Mouse (Mus musculus) cerebral cortex, adult 2 months (tissue): ENCODE data around the gene Podxl.

ENCODE experiments used
- WGBS: fragments of 180-500 bp; shearing (Covaris S2); methylation state at CpG from one replicate; pipeline ENCODE4 v1.1.7; 2018; 5-methylcytosine and 5-hydroxymethylcytosine counted together

The Podxl gene

GRCm38 (mm10) chr6:31563235-31564181 lies at the start of gene Podxl:
Gene Podxl (minus strand): TSS chr6:31563981.
- WGBS = 2% methylated on average over 86 of the region's 91 CpGs

GRCm38 (mm10) chr6:31612560-31613270 lies 48.9 kb upstream of the Podxl start:
- 89% methylated on average over 17 of the region's 17 CpGs for WGBS

GRCm38 (mm10) chr6:31606429-31606828 lies 42.6 kb upstream of the Podxl start:
- WGBS = 76% methylated on average over 4 of the region's 4 CpGs

GRCm38 (mm10) chr6:31604629-31605265 lies 41.0 kb upstream of the Podxl start:
- WGBS = 73% methylated on average over 7 of the region's 7 CpGs

DNA sequence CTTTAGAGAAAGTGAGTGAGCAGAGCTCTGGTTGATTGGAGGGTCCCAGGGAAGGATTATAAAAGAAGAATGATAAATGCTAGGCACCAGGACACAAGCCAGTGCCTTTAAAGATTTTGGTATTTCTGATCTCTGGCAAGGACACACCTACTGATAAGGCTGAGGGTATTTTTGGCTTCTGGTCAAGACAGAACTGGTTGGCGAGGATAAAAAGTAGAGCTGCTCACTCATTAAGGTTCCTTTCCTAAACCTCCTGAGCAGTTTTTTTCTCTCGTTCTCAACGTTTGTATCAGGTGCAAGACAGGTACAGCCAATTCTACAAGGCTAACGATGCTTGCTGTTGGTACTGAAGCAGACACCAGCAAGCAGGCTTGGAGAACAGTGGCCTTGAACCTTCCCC lies 38.7 kb upstream of the Podxl start:
- WGBS = 74% methylated on average over 4 of the region's 4 CpGs

- WGBS = 25% methylated on average over 3 of the region's 3 CpGs
Measured at GRCm38 (mm10) chr6:31601131-31601530, 37.4 kb upstream of the Podxl start.

DNA sequence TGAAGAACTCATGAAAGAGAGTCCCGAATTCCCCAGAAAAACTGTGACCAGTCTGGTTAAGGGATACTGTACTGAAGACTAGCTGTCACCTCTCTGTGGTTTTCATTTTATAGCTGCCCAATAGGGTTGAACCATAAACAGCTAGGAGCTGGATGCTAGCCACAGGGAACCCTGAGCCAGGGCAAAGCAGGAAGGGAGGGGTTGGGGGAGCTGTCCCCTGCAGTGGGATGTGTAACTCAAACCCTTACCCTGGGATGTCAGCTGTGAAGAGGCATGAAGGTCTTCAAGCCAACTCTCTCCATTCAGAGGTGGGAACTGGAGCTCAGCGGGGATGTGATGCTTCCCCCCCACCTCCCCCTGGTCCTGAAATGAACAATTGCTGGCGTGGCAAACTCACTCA lies 36.1 kb upstream of the Podxl start:
- 62% methylated on average over 3 of the region's 3 CpGs for WGBS

GRCm38 (mm10) chr6:31598349-31598911 lies 34.6 kb upstream of the Podxl start:
- 64% methylated on average over 6 of the region's 6 CpGs for WGBS

GRCm38 (mm10) chr6:31597136-31597460 lies 33.3 kb upstream of the Podxl start:
- WGBS = 29% methylated on average over 4 of the region's 4 CpGs

DNA sequence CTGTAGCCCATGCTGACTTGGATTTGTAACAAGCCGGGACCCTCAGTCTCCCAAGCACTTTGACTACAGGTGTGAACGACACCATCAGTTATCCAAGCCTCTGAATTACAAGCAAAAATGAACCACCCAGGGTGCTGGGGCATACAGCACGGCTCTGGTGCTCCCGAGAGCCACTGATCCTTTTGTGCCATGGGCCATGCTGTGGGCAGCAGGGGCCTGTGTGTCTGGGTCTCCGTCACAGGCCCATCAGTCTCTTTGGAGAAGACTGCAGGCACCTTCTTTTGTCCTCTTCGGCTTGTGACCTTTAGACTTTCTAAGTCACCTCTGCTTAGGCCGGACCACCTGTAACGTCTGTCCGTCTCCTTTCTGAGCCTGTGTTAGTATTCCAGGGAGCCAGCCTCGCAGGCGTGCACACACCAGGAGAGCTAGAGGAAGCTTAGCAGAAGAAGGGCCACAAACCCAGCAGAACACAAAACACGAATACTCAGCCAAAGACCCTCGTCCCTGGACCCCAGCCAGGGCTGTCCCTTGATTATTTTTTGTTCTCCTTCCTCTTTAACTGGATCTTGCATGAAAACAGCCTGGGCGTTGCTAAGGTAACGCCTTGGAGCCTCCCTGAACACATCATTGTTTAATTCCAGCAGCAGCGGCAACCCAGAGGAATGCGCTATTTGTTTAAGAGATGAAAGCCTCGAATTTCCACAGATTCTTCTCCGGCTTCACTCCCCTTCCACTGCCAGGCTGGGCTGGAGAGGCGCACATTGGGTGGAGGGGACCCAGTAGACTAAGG lies 32.8 kb upstream of the Podxl start:
- 25% methylated on average over 20 of the region's 20 CpGs for WGBS

DNA sequence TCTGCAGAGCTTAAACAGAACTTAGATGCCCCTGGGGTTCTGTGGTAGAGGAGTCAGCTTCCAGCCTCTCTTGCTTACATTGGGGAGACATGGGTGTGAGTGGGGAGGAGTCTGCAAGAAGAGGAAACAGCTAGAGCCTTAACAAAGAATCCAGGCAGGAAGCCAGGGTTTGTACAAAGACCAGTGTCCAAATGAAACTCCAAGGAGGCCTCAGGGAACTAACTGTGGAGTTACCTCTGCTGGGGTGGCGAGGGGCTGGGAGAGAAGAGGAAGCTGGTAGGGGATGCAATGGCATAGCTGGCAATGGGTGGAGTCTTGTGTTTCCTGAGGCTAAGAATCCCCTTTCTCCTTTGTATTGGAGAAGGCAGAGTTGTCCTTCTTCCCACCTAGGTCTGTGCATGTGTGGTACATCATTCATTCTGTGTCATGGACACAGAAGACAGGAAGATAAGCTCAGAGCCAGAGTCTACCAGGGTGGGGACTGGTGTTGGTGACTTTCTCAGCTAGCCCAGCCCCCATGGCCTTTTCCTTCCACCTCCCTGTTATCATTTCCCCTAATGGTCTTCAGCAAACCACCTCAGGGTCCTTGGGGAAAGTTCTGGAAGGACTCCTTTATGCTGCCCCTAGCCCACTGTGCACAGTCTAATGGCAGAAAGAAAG lies 28.9 kb upstream of the Podxl start:
- WGBS = 57% methylated on average over 1 of the region's 1 CpGs

DNA sequence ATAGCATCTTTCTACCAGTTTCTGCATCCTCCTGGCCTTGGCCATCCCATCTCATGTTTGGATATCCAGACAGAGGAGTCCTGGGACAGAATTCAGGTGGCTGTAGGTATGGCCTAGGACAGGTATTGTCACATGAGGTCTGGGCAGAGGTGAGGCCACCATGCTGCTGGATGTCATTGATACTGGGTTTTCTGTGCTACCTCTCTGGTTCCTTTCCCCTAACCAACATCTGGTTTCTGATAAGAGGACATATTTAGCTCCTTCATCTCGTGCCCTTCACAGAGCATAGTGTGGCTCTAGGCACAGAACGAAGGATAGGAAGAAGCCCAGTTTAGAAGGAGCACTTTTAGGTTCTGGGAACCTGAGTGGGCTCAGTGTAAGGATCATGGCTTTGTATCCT lies 28.3 kb upstream of the Podxl start:
- 64% methylated on average over 2 of the region's 2 CpGs for WGBS

DNA sequence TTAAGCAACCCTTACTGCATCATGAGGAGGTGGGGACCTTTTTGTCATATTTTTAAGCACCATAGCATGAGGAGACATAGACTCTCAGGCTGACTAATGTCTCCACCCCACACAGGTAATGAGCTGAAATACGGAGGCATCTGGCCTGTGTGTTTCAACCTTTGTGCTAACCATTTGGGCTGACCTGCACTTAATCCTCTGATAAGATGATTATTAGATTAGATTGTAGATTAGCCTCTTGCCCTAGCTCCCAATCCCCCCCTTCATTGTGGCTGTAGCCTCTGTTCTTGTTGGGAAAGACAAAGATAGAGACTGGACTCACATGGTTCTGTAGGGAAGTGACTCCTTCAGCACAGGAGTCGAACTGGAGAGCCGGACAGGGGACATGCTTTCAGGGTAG lies 27.9 kb upstream of the Podxl start:
- 90% methylated on average over 3 of the region's 3 CpGs for WGBS

DNA sequence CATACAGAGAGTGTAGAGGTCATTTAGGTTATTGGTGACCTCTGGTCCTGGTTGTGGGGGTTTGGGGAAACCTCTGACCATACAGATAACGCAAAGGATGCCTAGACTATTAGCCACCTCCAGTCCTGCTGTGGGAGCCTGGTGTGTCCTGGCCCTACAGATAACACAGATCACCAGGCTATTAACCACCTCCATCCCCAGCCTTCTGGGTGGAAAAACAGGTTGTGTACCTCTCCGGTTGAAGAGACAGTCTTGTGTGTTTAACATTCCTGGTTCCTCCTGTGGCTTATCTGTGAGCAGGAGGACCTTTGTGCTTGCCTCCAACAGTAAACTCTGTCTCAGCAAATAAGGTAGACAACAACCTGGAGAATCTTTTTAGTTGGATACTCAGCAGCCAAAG lies 27.0 kb upstream of the Podxl start:
- 100% methylated on average over 2 of the region's 2 CpGs for WGBS

- WGBS = 83% methylated on average over 3 of the region's 3 CpGs
Measured at GRCm38 (mm10) chr6:31589268-31589667, 25.5 kb upstream of the Podxl start.

GRCm38 (mm10) chr6:31587655-31588054 lies 23.9 kb upstream of the Podxl start:
- 77% methylated on average over 4 of the region's 4 CpGs for WGBS

- WGBS = 82% methylated on average over 2 of the region's 2 CpGs
Measured at GRCm38 (mm10) chr6:31586127-31586526, 22.3 kb upstream of the Podxl start.

DNA sequence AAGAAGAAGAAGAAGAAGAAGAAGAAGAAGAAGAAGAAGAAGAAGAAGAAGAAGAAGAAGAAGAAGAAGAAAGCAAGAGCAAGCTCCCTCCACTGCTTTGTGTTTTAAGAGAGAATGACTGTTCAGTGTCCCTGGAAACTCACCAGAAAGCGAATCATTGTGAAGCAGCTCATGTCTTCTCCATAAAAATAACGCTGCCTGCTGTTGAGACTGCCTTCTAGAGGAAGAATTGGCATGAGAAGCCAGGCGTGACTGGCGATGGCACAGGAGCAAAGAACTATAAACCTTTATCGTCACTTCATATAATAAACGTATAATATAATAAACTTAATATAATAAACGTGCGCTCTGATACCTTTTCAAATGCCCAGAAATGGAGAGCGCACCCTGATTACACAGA lies 12.4 kb upstream of the Podxl start:
- WGBS = 54% methylated on average over 9 of the region's 9 CpGs

GRCm38 (mm10) chr6:31575063-31575462 lies 11.3 kb upstream of the Podxl start:
- 50% methylated on average over 4 of the region's 4 CpGs for WGBS

DNA sequence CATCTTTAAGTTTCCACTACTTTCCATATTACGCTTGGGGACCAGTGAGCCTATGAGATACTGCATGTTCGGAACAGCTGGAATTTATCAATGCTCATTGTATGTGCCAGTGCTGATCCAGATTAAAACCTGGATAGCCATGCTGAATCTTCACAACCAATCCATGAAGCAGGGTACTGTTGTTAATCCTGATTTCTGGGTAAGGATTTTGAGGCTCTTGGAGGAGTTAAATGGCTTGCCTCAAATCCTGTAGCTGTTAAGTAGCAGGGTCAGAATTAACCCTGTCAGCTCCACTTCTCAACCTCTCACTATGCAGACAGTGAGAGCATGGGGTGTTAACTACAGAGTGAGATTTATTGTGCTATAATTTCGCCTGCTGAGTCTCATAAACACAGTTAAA lies 7.7 kb upstream of the Podxl start:
- 88% methylated on average over 3 of the region's 3 CpGs for WGBS

DNA sequence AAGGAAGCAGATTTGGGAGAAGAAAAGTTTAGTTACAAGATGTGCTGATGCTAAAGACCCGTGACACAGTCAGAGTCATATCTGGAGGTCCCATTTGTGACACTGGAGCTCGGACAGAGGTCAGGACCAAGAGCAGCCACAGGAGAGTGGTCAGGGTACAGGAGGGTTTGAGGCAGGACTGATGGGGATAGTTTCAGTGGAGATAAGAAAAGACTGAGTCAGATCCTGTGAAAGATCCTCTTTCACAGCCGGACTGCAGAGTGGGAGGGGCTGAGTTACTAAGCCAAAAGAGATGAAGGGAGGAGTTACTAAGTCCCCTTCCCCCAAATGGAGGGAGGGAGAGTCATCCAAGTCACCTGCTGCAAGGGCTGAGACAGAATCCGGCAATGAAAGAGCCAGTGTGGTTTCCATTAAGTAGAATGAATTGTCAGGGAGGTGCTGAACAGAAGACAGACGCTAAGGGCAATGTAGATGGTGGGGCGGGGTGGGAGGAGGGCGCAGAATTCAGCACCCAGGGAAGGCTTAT lies 4.4 kb upstream of the Podxl start:
- 69% methylated on average over 7 of the region's 7 CpGs for WGBS
